Mouse (Mus musculus): ENCODE results near the gene Zfp579.

- no peak for TF ChIP-seq CTCF (IDR thresholded peaks at IDR 0.05; ENCODE audit: borderline replicate concordance, insufficient read depth, low read length)
- no peak for TF ChIP-seq POLR2A (IDR thresholded peaks at IDR 0.05; ENCODE audit: low read depth, low read length)
Measured at GRCm38 (mm10) chr7:4996934-4997333, 976 bp upstream of the Zfp579 start.
